Mouse (Mus musculus): ENCODE data around the gene Nr1d1. TPM values are rescaled to one million over a fixed set of nuclear protein-coding genes. Genes with fewer than 3 reads are reported as not detected.
"Not testable (repeated sequence)": the region's sequence is repeated elsewhere in the genome, so short reads cannot be mapped to it uniquely, and the experiment has no call there.

Gene Nr1d1
- polyA plus RNA-seq, 1 experiment from 2014 or later = 3.5 TPM

DNA sequence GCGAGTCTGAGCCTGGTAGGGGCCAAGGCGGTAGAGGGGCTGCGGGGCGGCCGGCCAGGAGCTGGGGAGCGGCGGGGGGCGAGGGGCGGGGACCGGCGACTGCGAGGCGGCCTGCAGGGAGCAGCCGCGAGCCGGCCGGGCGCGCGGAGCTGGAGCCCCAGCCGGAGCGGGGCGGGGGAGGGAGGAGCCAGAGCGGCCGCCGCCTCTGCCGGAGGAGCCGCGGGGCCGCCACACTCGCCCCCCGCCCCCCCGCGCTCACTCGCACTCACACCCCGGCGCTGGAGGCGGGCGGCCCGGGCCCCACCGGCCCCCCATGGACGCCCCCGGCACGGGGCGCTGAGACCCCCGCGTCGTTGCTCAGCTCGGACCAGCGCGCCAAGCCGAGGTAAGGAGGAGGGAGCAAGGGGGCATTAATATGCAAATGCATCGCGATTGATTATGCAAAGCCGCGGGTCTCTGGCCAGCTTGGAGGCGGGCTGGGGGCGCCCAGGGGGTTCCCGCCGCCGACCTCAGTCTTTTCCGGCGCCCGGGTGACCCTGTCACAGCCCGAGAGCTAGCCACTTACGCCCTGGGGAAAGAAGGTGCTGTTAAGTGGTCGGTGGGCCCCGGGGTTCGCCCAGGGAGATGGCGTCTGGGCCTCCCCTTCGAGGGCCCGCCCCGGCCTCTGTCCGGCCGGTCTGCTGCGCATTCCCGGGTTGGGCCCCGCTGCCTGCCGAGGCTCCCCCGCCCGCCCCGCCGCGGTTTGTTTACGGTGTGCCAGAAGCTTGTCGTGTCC lies 33.3 kb downstream of the Nr1d1 start:
- H3K9me3 ChIP-seq (replicated peaks; ENCODE audit: low read length) = no peaks in the 10 kb centered on the region
- H3K4me3 ChIP-seq (replicated peaks; ENCODE audit: low read depth, low read length) = peak overlapping the region; percentile 97
- peak overlapping the region; percentile 90 for H3K9ac ChIP-seq (ENCODE audit: low read depth, low read length)
- DNase-seq (ENCODE audit: low spot score) (peak; percentile 89), ATAC-seq (replicated peaks; ENCODE audit: low FRiP score, low read depth) (peak; percentile 76)
- H3K4me2 ChIP-seq (ENCODE audit: low read length) = peak overlapping the region; percentile 84
- H3K27ac ChIP-seq = peak overlapping the region; percentile 95
- H3K36me3 ChIP-seq (ENCODE audit: insufficient read depth, low read length) = no peaks in the 10 kb centered on the region
- peak; percentile 50; the same call in 1 of the 2 replicates for TF ChIP-seq CTCF (IDR thresholded peaks at IDR 0.05; ENCODE audit: low read depth)
- H3K27me3 ChIP-seq (ENCODE audit: insufficient read depth, low read length) = no peaks in the 10 kb centered on the region
- under 1% methylated on average over 72 of the region's 86 CpGs for WGBS
- H3K4me1 ChIP-seq (replicated peaks; ENCODE audit: insufficient read depth, low read length) = peaks cover 56% of the 10 kb centered on the region

DNA sequence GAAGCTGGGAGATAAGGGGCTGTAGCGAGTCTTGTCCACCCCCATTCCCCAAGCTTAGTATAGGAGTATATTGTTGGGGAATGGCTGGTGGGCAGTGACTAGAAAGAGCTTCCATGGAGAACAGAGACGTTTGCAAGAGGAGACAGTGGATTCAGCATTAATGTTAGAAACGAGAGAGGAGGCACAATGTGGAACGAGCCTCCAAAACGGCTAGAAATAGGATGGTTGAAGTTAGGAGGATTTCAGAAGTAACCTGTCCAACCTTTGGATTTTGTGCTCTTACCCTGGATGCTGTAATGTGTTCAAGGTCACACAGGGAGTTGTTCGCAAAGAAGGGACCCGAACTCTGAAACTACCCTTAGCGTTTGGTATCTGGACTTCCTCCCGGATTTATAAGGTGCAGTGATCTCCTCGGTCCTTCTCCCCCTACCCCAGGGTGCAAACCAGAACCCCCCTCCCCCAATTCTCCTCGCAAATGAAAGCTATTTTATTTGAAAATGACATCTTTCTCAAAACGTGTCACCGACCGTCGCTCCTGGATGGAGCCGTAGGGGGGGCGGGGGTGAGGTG lies 34.0 kb downstream of the Nr1d1 start:
- Histone ChIP-seq H3K4me2 (ENCODE audit: low read length) (peak overlapping the region; percentile 84), H3K27me3 (ENCODE audit: insufficient read depth, low read length) (no peaks in the 10 kb centered on the region), H3K27ac (peak overlapping the region; percentile 95), H3K4me3 (replicated peaks; ENCODE audit: low read depth, low read length) (peak overlapping the region; percentile 97), H3K9me3 (replicated peaks; ENCODE audit: low read length) (no peaks in the 10 kb centered on the region), H3K36me3 (ENCODE audit: insufficient read depth, low read length) (no peaks in the 10 kb centered on the region), H3K9ac (ENCODE audit: low read depth, low read length) (peak overlapping the region; percentile 90), H3K4me1 (replicated peaks; ENCODE audit: insufficient read depth, low read length) (peaks cover 50% of the 10 kb centered on the region)
- no peak for ATAC-seq (replicated peaks; ENCODE audit: low FRiP score, low read depth)
- 0% methylated on average over 17 of the region's 17 CpGs for WGBS
- TF ChIP-seq CTCF (IDR thresholded peaks at IDR 0.05; ENCODE audit: low read depth) = no peak
- no peak for DNase-seq (ENCODE audit: low spot score)

DNA sequence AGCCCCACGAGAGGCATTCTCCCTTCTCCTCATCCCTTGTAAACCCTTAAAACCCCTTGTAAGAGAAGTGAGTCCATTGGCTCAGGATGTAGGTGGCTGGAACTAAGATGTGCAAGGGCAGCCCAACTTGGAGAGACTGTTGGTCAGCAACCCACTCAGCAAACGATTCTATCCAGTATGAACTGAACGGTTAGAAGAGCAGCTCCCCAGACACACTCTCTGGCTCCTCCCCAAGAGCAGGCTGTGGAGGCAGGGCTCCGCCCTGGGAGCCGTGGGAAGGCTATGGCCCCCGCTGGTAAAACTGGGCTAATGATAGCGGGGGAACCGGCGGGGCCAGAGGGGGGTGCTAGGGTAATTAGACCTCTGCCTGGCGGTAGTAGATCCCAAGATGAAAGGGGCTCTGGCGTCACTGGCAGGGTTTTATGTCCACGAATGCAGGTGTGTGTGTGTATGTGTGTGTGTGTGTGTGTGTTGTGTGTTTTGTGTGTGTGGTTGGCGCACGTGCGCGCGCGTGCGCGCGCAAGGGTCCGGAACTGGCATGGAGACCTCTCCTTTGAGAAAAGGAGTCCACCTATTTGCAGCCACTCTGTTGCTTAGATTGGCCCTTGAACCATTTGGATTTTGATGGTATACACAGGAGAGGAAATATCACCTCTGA lies 34.6 kb downstream of the Nr1d1 start, which contains the start of gene Thra:
Gene Thra (plus strand): TSS at position 246 of the 658 bp plus-strand sequence.
- no peak for TF ChIP-seq CTCF (IDR thresholded peaks at IDR 0.05; ENCODE audit: low read depth)
- DNase-seq (ENCODE audit: low spot score) (peak; percentile 86), ATAC-seq (replicated peaks; ENCODE audit: low FRiP score, low read depth) (peak; percentile 31)
- H3K36me3 ChIP-seq (ENCODE audit: insufficient read depth, low read length) = no peaks in the 10 kb centered on the region
- peak within 1 kb of the TSS; percentile 90 for H3K9ac ChIP-seq (ENCODE audit: low read depth, low read length)
- no peaks in the 10 kb centered on the region for H3K9me3 ChIP-seq (replicated peaks; ENCODE audit: low read length)
- under 1% methylated on average over 22 of the region's 22 CpGs for WGBS
- peaks cover 44% of the 10 kb centered on the region for H3K4me1 ChIP-seq (replicated peaks; ENCODE audit: insufficient read depth, low read length)
- H3K27ac ChIP-seq = peak within 1 kb of the TSS; percentile 95
- peak within 1 kb of the TSS; percentile 97 for H3K4me3 ChIP-seq (replicated peaks; ENCODE audit: low read depth, low read length)
- H3K4me2 ChIP-seq (ENCODE audit: low read length) = peak within 1 kb of the TSS; percentile 84
- H3K27me3 ChIP-seq (ENCODE audit: insufficient read depth, low read length) = no peaks in the 10 kb centered on the region

DNA sequence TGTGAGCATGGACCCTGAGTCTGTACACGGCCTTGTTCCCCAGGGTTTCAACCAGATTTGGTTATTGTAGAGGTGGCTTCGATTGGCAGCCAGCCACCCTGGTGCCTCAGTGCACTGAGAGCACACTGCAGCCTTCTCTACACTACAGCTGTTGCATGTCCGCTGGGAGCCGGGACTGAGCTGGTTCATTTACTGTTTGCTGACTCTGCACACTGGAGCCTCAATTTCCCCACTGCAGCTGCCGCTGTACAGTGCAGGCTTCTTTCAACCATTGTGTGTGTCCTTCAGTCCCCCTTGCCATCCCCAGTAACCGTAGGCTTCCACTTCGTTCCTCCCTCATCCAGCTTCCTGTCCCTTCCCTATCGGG lies 35.1 kb downstream of the Nr1d1 start:
- peak overlapping the region; percentile 95 for H3K27ac ChIP-seq
- peak overlapping the region; percentile 90 for H3K9ac ChIP-seq (ENCODE audit: low read depth, low read length)
- H3K4me2 ChIP-seq (ENCODE audit: low read length) = peak overlapping the region; percentile 84
- H3K4me3 ChIP-seq (replicated peaks; ENCODE audit: low read depth, low read length) = peak overlapping the region; percentile 97
- WGBS = 8% methylated on average over 8 of the region's 8 CpGs
- TF ChIP-seq CTCF (IDR thresholded peaks at IDR 0.05; ENCODE audit: low read depth) = no peak
- ATAC-seq (replicated peaks; ENCODE audit: low FRiP score, low read depth) = no peak
- H3K27me3 ChIP-seq (ENCODE audit: insufficient read depth, low read length) = no peaks in the 10 kb centered on the region
- no peaks in the 10 kb centered on the region for H3K36me3 ChIP-seq (ENCODE audit: insufficient read depth, low read length)
- DNase-seq (ENCODE audit: low spot score) = no peak
- H3K9me3 ChIP-seq (replicated peaks; ENCODE audit: low read length) = no peaks in the 10 kb centered on the region
- peaks cover 38% of the 10 kb centered on the region for H3K4me1 ChIP-seq (replicated peaks; ENCODE audit: insufficient read depth, low read length)

DNA sequence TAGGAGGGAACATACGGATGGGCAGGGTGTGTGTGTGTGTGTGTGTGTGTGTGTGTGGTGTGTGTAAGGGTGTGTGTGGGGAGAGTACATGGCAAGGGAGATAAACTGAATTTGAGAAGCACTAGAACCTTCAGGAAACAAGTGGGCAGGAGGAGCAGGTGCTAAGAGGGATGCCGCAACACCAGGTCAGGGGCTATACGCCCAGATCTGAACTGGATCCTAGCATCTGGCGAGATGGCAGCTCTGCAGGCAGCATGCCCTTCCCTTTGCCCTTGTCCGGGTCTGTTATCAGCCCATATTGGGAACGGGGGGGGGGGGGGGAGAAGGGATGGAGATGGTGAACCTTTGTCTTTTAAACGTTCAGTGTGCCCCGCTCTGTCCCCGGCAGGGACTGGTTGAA lies 36.2 kb downstream of the Nr1d1 start:
- H3K4me1 ChIP-seq (replicated peaks; ENCODE audit: insufficient read depth, low read length) = peaks cover 28% of the 10 kb centered on the region
- H3K27me3 ChIP-seq (ENCODE audit: insufficient read depth, low read length) = no peaks in the 10 kb centered on the region
- no peak for TF ChIP-seq CTCF (IDR thresholded peaks at IDR 0.05; ENCODE audit: low read depth)
- no peak overlapping the region for H3K4me3 ChIP-seq (replicated peaks; ENCODE audit: low read depth, low read length)
- H3K4me2 ChIP-seq (ENCODE audit: low read length) = no peak overlapping the region
- no peak for DNase-seq (ENCODE audit: low spot score)
- H3K9ac ChIP-seq (ENCODE audit: low read depth, low read length) = no peak overlapping the region
- no peaks in the 10 kb centered on the region for H3K9me3 ChIP-seq (replicated peaks; ENCODE audit: low read length)
- 70% methylated on average over 9 of the region's 9 CpGs for WGBS
- no peaks in the 10 kb centered on the region for H3K36me3 ChIP-seq (ENCODE audit: insufficient read depth, low read length)
- no peak for ATAC-seq (replicated peaks; ENCODE audit: low FRiP score, low read depth)
- H3K27ac ChIP-seq = no peak overlapping the region

DNA sequence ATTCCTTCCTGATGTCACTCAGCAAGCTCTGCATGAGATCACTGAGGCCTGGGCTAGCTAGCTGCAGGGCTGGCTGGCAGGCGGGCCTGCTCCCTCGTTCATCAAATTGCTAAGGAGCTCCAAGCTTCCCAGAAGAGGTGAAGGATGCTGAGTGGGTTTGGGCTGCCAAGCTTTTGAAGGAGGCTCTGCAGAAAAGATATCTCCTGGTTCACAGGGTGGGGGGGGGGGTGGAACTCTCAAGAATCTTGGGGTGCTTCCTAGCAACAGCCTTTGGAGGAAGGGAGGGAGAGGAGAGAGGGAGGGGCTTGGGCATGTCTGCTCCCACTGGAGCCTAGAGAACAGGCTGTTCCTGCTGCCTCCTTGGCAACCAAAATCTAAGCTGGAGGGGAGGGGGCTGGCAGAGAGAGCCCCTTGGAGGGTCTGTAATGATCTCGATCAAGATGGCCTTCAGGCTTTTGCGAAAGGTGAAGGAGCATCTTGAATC lies 36.7 kb downstream of the Nr1d1 start:
- WGBS = 61% methylated on average over 4 of the region's 4 CpGs
- H3K27me3 ChIP-seq (ENCODE audit: insufficient read depth, low read length) = no peaks in the 10 kb centered on the region
- no peak overlapping the region for H3K9ac ChIP-seq (ENCODE audit: low read depth, low read length)
- H3K27ac ChIP-seq = no peak overlapping the region
- H3K4me2 ChIP-seq (ENCODE audit: low read length) = no peak overlapping the region
- peaks cover 23% of the 10 kb centered on the region for H3K4me1 ChIP-seq (replicated peaks; ENCODE audit: insufficient read depth, low read length)
- no peaks in the 10 kb centered on the region for H3K36me3 ChIP-seq (ENCODE audit: insufficient read depth, low read length)
- ATAC-seq (replicated peaks; ENCODE audit: low FRiP score, low read depth) (no peak), DNase-seq (ENCODE audit: low spot score) (no peak)
- H3K9me3 ChIP-seq (replicated peaks; ENCODE audit: low read length) = no peaks in the 10 kb centered on the region
- TF ChIP-seq CTCF (IDR thresholded peaks at IDR 0.05; ENCODE audit: low read depth) = no peak
- H3K4me3 ChIP-seq (replicated peaks; ENCODE audit: low read depth, low read length) = no peak overlapping the region

DNA sequence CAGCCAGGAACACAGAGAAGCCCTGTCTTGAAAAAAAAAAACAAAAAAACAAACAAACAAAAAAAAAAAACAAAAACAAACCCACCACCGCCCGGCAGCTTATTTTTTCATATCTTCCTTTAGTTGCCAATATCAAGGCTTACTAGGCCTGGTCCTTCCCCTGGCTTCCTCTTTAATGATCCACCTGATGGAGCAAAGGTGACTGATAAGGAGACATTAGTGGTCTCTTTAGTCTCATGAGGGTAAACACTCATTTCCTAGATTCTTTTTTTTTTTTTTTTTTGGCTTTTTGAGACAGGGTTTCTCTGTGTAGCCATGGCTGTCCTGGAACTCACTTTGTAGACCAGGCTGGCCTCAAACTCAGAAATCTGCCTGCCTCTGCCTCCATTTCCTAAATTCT lies 37.9 kb downstream of the Nr1d1 start:
- ATAC-seq (replicated peaks; ENCODE audit: low FRiP score, low read depth) = not testable (repeated sequence)

More for the DNA sequence above, 37.9 kb downstream of the Nr1d1 start:
- WGBS = 92% methylated on average over 2 of the region's 2 CpGs
- H3K4me1 ChIP-seq (replicated peaks; ENCODE audit: insufficient read depth, low read length) = peaks cover 15% of the 10 kb centered on the region
- not testable (repeated sequence) for H3K36me3 ChIP-seq (ENCODE audit: insufficient read depth, low read length); H3K4me3 ChIP-seq (replicated peaks; ENCODE audit: low read depth, low read length); H3K4me2 ChIP-seq (ENCODE audit: low read length); H3K27ac ChIP-seq; H3K9ac ChIP-seq (ENCODE audit: low read depth, low read length); DNase-seq (ENCODE audit: low spot score); H3K9me3 ChIP-seq (replicated peaks; ENCODE audit: low read length); H3K27me3 ChIP-seq (ENCODE audit: insufficient read depth, low read length)
